Mouse (Mus musculus): ENCODE data around the gene Foxk1. TPM values are rescaled to one million over a fixed set of nuclear protein-coding genes. Genes with fewer than 3 reads are reported as not detected.
A peak's percentile ranks its signal among the peaks of the same experiment; 100 is the strongest.

Gene Foxk1
- total RNA-seq, 2 experiments from 2014 or later, result 15.7 to 15.8 TPM

- intact Hi-C loops (cut with DNase I), result no loop called here
Observed at GRCm38 (mm10) chr5:142463461-142464454, 62.5 kb downstream of the Foxk1 start, which contains the start of gene Ap5z1. Ap5z1 (plus strand) TSS chr5:142463944.

GRCm38 (mm10) chr5:142468375-142468774 is 67.1 kb downstream of the Foxk1 start:
- no peak for DNase-seq
- intact Hi-C loops (cut with DNase I), result no loop called here

More at GRCm38 (mm10) chr5:142463461-142464454, 62.5 kb downstream of the Foxk1 start, which contains the start of gene Ap5z1:
- peak; percentile 87 to 90 for DNase-seq

- intact Hi-C loops (cut with DNase I), result no loop called here
- DNase-seq, result no peak
Observed at GRCm38 (mm10) chr5:142469796-142470195, 68.5 kb downstream of the Foxk1 start.

- intact Hi-C loops (cut with DNase I), result no loop called here
Observed at GRCm38 (mm10) chr5:142473696-142474095, 72.4 kb downstream of the Foxk1 start.

GRCm38 (mm10) chr5:142475669-142476068 is 74.4 kb downstream of the Foxk1 start:
- intact Hi-C loops (cut with DNase I), result no loop called here

More at GRCm38 (mm10) chr5:142473696-142474095, 72.4 kb downstream of the Foxk1 start:
- DNase-seq, result no peak

GRCm38 (mm10) chr5:142477346-142477745 is 76.0 kb downstream of the Foxk1 start:
- intact Hi-C loops (cut with DNase I), result no loop called here
- DNase-seq, result no peak

More at GRCm38 (mm10) chr5:142475669-142476068, 74.4 kb downstream of the Foxk1 start:
- DNase-seq, result no peak

GRCm38 (mm10) chr5:142477866-142478615 is 76.7 kb downstream of the Foxk1 start:
- intact Hi-C loops (cut with DNase I), result loop anchor here (1.0 to 2.0 kb wide), 3 partner anchors 75 to 240 kb away; no protein-coding TSS in a partner anchor
- no peak for DNase-seq

- intact Hi-C loops (cut with DNase I), result loop anchor here (1.0 to 2.0 kb wide), 3 partner anchors 74 to 239 kb away; no protein-coding TSS in a partner anchor
- peak; percentile 78 to 84 for DNase-seq
Observed at GRCm38 (mm10) chr5:142478829-142479435, 77.6 kb downstream of the Foxk1 start.

GRCm38 (mm10) chr5:142482512-142482911 is 81.2 kb downstream of the Foxk1 start:
- intact Hi-C loops (cut with DNase I), result no loop called here
- no peak for DNase-seq

- DNase-seq, result no peak
- intact Hi-C loops (cut with DNase I), result no loop called here
Observed at GRCm38 (mm10) chr5:142483581-142483980, 82.3 kb downstream of the Foxk1 start.

- intact Hi-C loops (cut with DNase I), result no loop called here
- DNase-seq, result no peak
Observed at GRCm38 (mm10) chr5:142486654-142487053, 85.4 kb downstream of the Foxk1 start.

GRCm38 (mm10) chr5:142489955-142490707 is 88.8 kb downstream of the Foxk1 start:
- intact Hi-C loops (cut with DNase I), result no loop called here
- DNase-seq, result no peak

GRCm38 (mm10) chr5:142493307-142493706 is 92.0 kb downstream of the Foxk1 start:
- intact Hi-C loops (cut with DNase I), result no loop called here
- no peak for DNase-seq

GRCm38 (mm10) chr5:142495321-142496096 is 94.2 kb downstream of the Foxk1 start:
- no peak for DNase-seq
- intact Hi-C loops (cut with DNase I), result no loop called here

- intact Hi-C loops (cut with DNase I), result no loop called here
Observed at GRCm38 (mm10) chr5:142498964-142499363, 97.7 kb downstream of the Foxk1 start.

GRCm38 (mm10) chr5:142500918-142501317 is 99.6 kb downstream of the Foxk1 start:
- no peak for DNase-seq
- intact Hi-C loops (cut with DNase I), result loop anchor here (5.0 kb wide), 1 partner anchor 126 kb away; the partner anchor contains the start of gene Wipi2

More at GRCm38 (mm10) chr5:142498964-142499363, 97.7 kb downstream of the Foxk1 start:
- peak in 1 of 2 experiments; percentile 17 for DNase-seq

- DNase-seq, result peak; percentile 75 to 76
- intact Hi-C loops (cut with DNase I), result loop anchor here (1.0 to 5.0 kb wide), 3 partner anchors 49 to 216 kb away; partner anchors contain the start of genes Radil and Wipi2
Observed at GRCm38 (mm10) chr5:142502414-142502813, 101.1 kb downstream of the Foxk1 start.

GRCm38 (mm10) chr5:142504175-142504574 is 102.9 kb downstream of the Foxk1 start:
- DNase-seq, result no peak
- intact Hi-C loops (cut with DNase I), result loop anchor here (5.0 kb wide), 1 partner anchor 123 kb away; the partner anchor contains the start of gene Wipi2
